Mouse (Mus musculus): ENCODE data around the gene Nme2.

GRCm38 (mm10) chr11:93954738-93955255 lies 1.3 kb downstream of the Nme2 start:
- TF ChIP-seq TCF12 (IDR thresholded peaks at IDR 0.05; ENCODE audit: insufficient read depth, poor library complexity, severe bottlenecking) (no peak), POLR2A (IDR thresholded peaks at IDR 0.05; ENCODE audit: insufficient read length, low read depth) (no peak), MYOG (IDR thresholded peaks at IDR 0.05; ENCODE audit: control insufficient read depth in 1 of 3, insufficient read depth in 1 of 3, insufficient read length in 2 of 3, low read depth in 2 of 3) (no peak), USF1 (IDR thresholded peaks at IDR 0.05; ENCODE audit: low read depth) (no peak), MAX (IDR thresholded peaks at IDR 0.05; ENCODE audit: low read depth) (no peak), CEBPB (IDR thresholded peaks at IDR 0.05; ENCODE audit: insufficient read depth, poor library complexity, severe bottlenecking) (no peak), SRF (IDR thresholded peaks at IDR 0.05; ENCODE audit: control insufficient read depth, insufficient read length, low read depth) (no peak), E2F4 (IDR thresholded peaks at IDR 0.05; ENCODE audit: insufficient read depth) (no peak), MYOD1 (IDR thresholded peaks at IDR 0.05; ENCODE audit: control insufficient read depth in 1 of 3, insufficient read length in 2 of 3, low read depth in 2 of 3) (no peak), POLR2AphosphoS2 (IDR thresholded peaks at IDR 0.05; ENCODE audit: insufficient read length, low read depth) (no peak)

Data from myocyte (in vitro differentiated cells).